Mouse (Mus musculus): ENCODE measurements around the gene Ppp1r9a. TPM values are rescaled to one million over a fixed set of nuclear protein-coding genes. Genes with fewer than 3 reads are reported as not detected.

Ppp1r9a gene
- total and polyA plus RNA-seq, 3 experiments, result 1.0 TPM; not detected in 2

GRCm38 (mm10) chr6:5104238-5104637 lies 201.5 kb downstream of the Ppp1r9a start:
- Histone ChIP-seq H3K79me2 (replicated peaks; ENCODE audit: control insufficient read depth, extremely low read depth, insufficient read depth, poor library complexity, severe bottlenecking) (no peaks in the 10 kb centered on the region), H3K27me3 (replicated peaks) (no peaks in the 10 kb centered on the region), H3K4me3 (replicated peaks in 1 of 3; ENCODE audit: low read depth in 2 of 3, low read length in 2 of 3, poor library complexity in 1 of 3) (no peak overlapping the region), H3K4me1 (ENCODE audit: control insufficient read depth in 1 of 2, insufficient read depth in 2 of 2) (0 out of 4 replicates have a peak, but pooled peaks cover 0 to 3% of the 10 kb centered on the region in 2 experiments), H3K9me3 (replicated peaks; ENCODE audit: low read length) (no peaks in the 10 kb centered on the region), H3K36me3 (replicated peaks in 1 of 2; ENCODE audit: control insufficient read depth in 1 of 2, insufficient read depth in 1 of 2, low read length in 1 of 2) (no peaks in the 10 kb centered on the region), H3K27ac (ENCODE audit: insufficient read depth, low read depth) (no peak overlapping the region), H3K9ac (ENCODE audit: insufficient read depth, low read depth) (no peak overlapping the region), H3K4me2 (ENCODE audit: insufficient read depth, low read depth, poor library complexity, severe bottlenecking) (no peak overlapping the region)
- dilution Hi-C loops (cut with MboI; ENCODE audit: extremely low pct_ligation_motif_present, extremely low pct_unique_long_range_greater_than_20kb, low sequenced_read_pairs) (no loop called here), in situ Hi-C loops (cut with MboI; ENCODE audit: low pct_ligation_motif_present, low pct_unique_long_range_greater_than_20kb, low sequenced_read_pairs) (loop anchor here (25.0 kb wide), 1 partner anchor 442 kb away; no protein-coding TSS in a partner anchor)
- TF ChIP-seq MEF2A (IDR thresholded peaks at IDR 0.05; ENCODE audit: borderline replicate concordance, low read depth, low read length) (no peak), ETS1 (conservative IDR thresholded peaks at IDR 0.05; ENCODE audit: low read depth, low read length) (no peak), MXI1 (IDR thresholded peaks at IDR 0.05; ENCODE audit: low read depth, low read length) (no peak), ZC3H11A (IDR thresholded peaks at IDR 0.05; ENCODE audit: low read depth, low read length) (no peak), ZNF384 (IDR thresholded peaks at IDR 0.05; ENCODE audit: low read depth, low read length) (no peak), IRF4 (IDR thresholded peaks at IDR 0.05; ENCODE audit: low read depth, low read length) (no peak), MYC (IDR thresholded peaks at IDR 0.05; ENCODE audit: low read depth, low read length) (no peak), RCOR1 (conservative IDR thresholded peaks at IDR 0.05; ENCODE audit: low read depth, low read length) (no peak), ZKSCAN1 (IDR thresholded peaks at IDR 0.05; ENCODE audit: borderline replicate concordance, low read depth, low read length) (no peak)
- no peak for DNase-seq (ENCODE audit: extremely low read depth)

- no peaks in the 10 kb centered on the region for H3K36me3 ChIP-seq (replicated peaks in 1 of 2; ENCODE audit: control insufficient read depth in 1 of 2, insufficient read depth in 1 of 2, low read length in 1 of 2)
- H3K4me3 ChIP-seq (replicated peaks in 1 of 3; ENCODE audit: low read depth in 2 of 3, low read length in 2 of 3, poor library complexity in 1 of 3), result no peak overlapping the region
- 0 out of 4 replicates have a peak, but pooled peaks cover 0 to 3% of the 10 kb centered on the region in 2 experiments for H3K4me1 ChIP-seq (ENCODE audit: control insufficient read depth in 1 of 2, insufficient read depth in 2 of 2)
- TF ChIP-seq TCF12 (IDR thresholded peaks at IDR 0.05; ENCODE audit: low read depth, low read length) (no peak), MYC (IDR thresholded peaks at IDR 0.05; ENCODE audit: low read depth, low read length) (no peak), CTCF (conservative IDR thresholded peaks at IDR 0.05 in 1 of 2, IDR thresholded peaks at IDR 0.05 in 1 of 2; ENCODE audit: low read depth in 2 of 2, low read length in 2 of 2) (no peak), RAD21 (IDR thresholded peaks at IDR 0.05; ENCODE audit: low read depth, low read length) (no peak), CHD2 (IDR thresholded peaks at IDR 0.05; ENCODE audit: low read length) (no peak), CHD1 (IDR thresholded peaks at IDR 0.05; ENCODE audit: low read depth, low read length) (no peak), UBTF (IDR thresholded peaks at IDR 0.05; ENCODE audit: low read depth, low read length) (no peak), SMC3 (IDR thresholded peaks at IDR 0.05; ENCODE audit: low read depth, low read length) (no peak), USF1 (IDR thresholded peaks at IDR 0.05; ENCODE audit: low read depth, low read length) (no peak), PAX5 (IDR thresholded peaks at IDR 0.05; ENCODE audit: low read length) (no peak), EP300 (IDR thresholded peaks at IDR 0.05; ENCODE audit: low read length) (no peak), SIN3A (IDR thresholded peaks at IDR 0.05; ENCODE audit: low read length) (no peak), TBP (conservative IDR thresholded peaks at IDR 0.05; ENCODE audit: low read depth, low read length) (no peak), MAZ (IDR thresholded peaks at IDR 0.05; ENCODE audit: low read depth, low read length) (no peak), JUN (IDR thresholded peaks at IDR 0.05; ENCODE audit: insufficient read depth, low read depth, low read length) (no peak), MEF2A (IDR thresholded peaks at IDR 0.05; ENCODE audit: borderline replicate concordance, low read depth, low read length) (no peak), MAX (IDR thresholded peaks at IDR 0.05; ENCODE audit: low read length) (no peak), JUND (conservative IDR thresholded peaks at IDR 0.05; ENCODE audit: low read depth, low read length) (no peak), USF2 (conservative IDR thresholded peaks at IDR 0.05; ENCODE audit: low read depth, low read length) (no peak)
- H3K4me2 ChIP-seq (ENCODE audit: insufficient read depth, low read depth, poor library complexity, severe bottlenecking), result no peak overlapping the region
- H3K9me3 ChIP-seq (replicated peaks; ENCODE audit: low read length), result no peaks in the 10 kb centered on the region
- H3K9ac ChIP-seq (ENCODE audit: insufficient read depth, low read depth), result no peak overlapping the region
- no peak for DNase-seq (ENCODE audit: extremely low read depth)
- H3K27ac ChIP-seq (ENCODE audit: insufficient read depth, low read depth), result no peak overlapping the region
- in situ Hi-C loops (cut with MboI; ENCODE audit: low pct_ligation_motif_present, low pct_unique_long_range_greater_than_20kb, low sequenced_read_pairs) (loop anchor here (25.0 kb wide), 1 partner anchor 446 kb away; no protein-coding TSS in a partner anchor), dilution Hi-C loops (cut with MboI; ENCODE audit: extremely low pct_ligation_motif_present, extremely low pct_unique_long_range_greater_than_20kb, low sequenced_read_pairs) (no loop called here)
- H3K27me3 ChIP-seq (replicated peaks), result no peaks in the 10 kb centered on the region
- no peaks in the 10 kb centered on the region for H3K79me2 ChIP-seq (replicated peaks; ENCODE audit: control insufficient read depth, extremely low read depth, insufficient read depth, poor library complexity, severe bottlenecking)
Measured at GRCm38 (mm10) chr6:5108494-5108893, 205.8 kb downstream of the Ppp1r9a start.

All from CH12.LX (cell line).